Mouse (Mus musculus) heart, adult 2 months (tissue): ENCODE results near the gene Kcnip2.

Source experiments
- CTCF ChIP-seq: fragments of 200-600 bp; IDR thresholded peaks from 2 replicates; pipeline ENCODE4 v1.8.1; 2022; ENCODE audit warnings: antibody characterized with exemption, mild to moderate bottlenecking, moderate library complexity
- EP300 ChIP-seq: fragments of 200-500 bp; IDR thresholded peaks from 2 replicates; pipeline ENCODE4 v1.6.1; 2011; ENCODE audit warnings: low read depth, low read length, control low read depth; ENCODE audit not compliant: insufficient read depth
- POLR2A ChIP-seq: fragments of 200-500 bp; IDR thresholded peaks from 2 replicates; pipeline ENCODE4 v1.6.1; 2011; ENCODE audit warnings: mild to moderate bottlenecking, low read depth, low read length, control low read depth; ENCODE audit not compliant: insufficient read depth

DNA sequence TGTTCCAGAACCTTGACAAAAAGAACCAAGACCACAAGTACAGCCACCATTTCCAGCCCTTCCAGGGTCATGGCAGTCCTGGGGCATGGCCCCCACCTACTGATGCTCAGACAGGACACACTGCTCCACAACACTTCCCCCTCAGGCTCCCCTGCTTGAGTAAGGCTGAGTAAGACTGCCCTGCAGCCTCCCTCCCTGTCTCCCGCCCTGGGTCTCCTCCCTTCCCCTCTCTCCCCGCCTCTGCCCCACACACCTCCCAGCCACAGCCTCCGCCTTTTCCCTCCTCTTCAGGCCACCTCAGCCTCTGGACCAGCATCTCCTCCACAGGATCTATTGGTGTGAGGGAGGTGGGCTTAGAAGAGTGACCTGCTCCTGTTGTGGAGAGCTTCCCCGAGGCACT is 12.5 kb downstream of the Kcnip2 start:
- TF ChIP-seq CTCF (no peak), EP300 (no peak), POLR2A (no peak)
